Mouse (Mus musculus): Measurements from ENCODE around the gene Hist3h2ba.

GRCm38 (mm10) chr11:58959186-58959825 is 10.6 kb downstream of the Hist3h2ba start:
- TF ChIP-seq CTCF (IDR thresholded peaks at IDR 0.05) = no peak
- no peak for TF ChIP-seq EP300 (IDR thresholded peaks at IDR 0.05)

All from lung, postnatal 0 days (tissue).